Mouse (Mus musculus) C2C12 (cell line): Measurements from ENCODE around the gene Rad9b.

Experiments used
- CTCF ChIP-seq: IDR thresholded peaks from one replicate; pipeline ENCODE4 v1.5.1; 2011; ENCODE audit not compliant: control insufficient read depth, insufficient read depth, insufficient read length
- MAX ChIP-seq: IDR thresholded peaks from one replicate; pipeline ENCODE4 v1.6.1; 2011; ENCODE audit warnings: mild to moderate bottlenecking, control low read depth
- MYOG ChIP-seq: IDR thresholded peaks from one replicate; pipeline ENCODE4 v1.6.1; 2011; ENCODE audit not compliant: control insufficient read depth, insufficient read length; ENCODE audit errors: extremely low read depth
- USF1 ChIP-seq: IDR thresholded peaks from one replicate; pipeline ENCODE4 v1.6.1; 2011; ENCODE audit warnings: low read depth, mild to moderate bottlenecking, control low read depth, moderate library complexity

GRCm38 (mm10) chr5:122390671-122391070 is 36.6 kb upstream of the Rad9b start:
- TF ChIP-seq CTCF (no peak), MAX (no peak), MYOG (no peak), USF1 (no peak)
